Mouse (Mus musculus) megakaryocyte, embryonic 14.5 days (primary cell): ENCODE results near the gene Chst15.

Experiments
- FLI1 ChIP-seq: IDR thresholded peaks from 2 replicates; pipeline ENCODE4 v1.6.1; 2012; ENCODE audit warnings: low read length, inconsistent platforms, mixed read lengths
- GATA1 ChIP-seq: IDR thresholded peaks from 3 replicates; pipeline ENCODE4 v1.6.1; 2012; ENCODE audit warnings: mixed read lengths, low read length, inconsistent platforms, borderline replicate concordance

DNA sequence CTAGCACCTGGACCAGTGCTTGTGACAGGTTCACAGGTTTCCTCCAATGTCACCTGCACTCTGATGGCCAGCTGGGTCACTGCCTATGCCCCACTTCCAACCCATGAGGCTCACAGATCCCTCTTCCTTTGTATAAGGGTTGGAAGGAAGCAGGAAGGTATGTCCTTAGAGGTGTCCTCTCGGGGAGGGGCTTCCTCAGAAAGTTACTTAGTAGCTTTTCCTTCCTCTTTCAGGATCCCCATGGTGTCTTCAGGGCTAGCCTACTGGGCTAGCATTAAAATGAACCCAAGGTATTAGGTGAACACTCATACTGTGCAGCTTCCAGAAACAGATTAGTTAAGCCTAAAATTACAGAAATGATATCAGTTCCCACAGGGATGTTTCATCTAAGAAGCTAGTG is 16.1 kb upstream of the Chst15 start:
- TF ChIP-seq GATA1 (no peak), FLI1 (no peak)
